Mouse (Mus musculus) Muller cell, postnatal 12 days (primary cell): ENCODE measurements at regions not wholly inside any gene's neighbourhood (a gene's known extent, or its start where the extent isn't known, plus 50 kb on each side); places are given as distances from the start of the nearest gene placed in this dataset.

ENCODE experiments used
- DNase-seq: peaks from one replicate; pipeline ENCODE4 v3.0.0-alpha.2; 2015; ENCODE audit errors: inconsistent ontology term

DNA sequence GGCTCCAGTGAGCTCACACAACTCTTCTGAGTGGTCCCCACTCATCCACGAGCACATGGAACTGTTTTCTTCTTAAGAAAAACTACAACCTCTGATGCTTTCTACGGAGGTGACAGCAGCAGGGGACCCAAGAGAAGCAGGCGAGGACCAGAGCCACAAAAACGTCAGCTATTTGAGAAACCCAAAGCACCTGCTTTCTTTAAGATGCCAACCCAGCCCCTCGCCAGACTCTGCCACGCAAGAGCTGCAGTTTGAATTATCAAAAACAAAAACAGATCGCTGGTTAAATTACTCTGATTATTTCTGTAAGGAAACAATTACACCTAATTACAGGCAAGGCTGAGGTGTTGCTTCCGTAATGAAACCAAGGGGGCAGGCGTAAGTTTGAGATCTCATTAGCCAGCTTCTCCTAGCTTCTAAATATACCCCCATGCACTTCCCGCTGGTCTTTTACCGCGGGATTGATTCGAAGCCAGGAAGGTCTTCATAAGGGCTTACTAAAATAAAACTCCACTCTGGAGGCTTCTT is 614.1 kb downstream of the Pdcd6ip start:
- no peak for DNase-seq

DNA sequence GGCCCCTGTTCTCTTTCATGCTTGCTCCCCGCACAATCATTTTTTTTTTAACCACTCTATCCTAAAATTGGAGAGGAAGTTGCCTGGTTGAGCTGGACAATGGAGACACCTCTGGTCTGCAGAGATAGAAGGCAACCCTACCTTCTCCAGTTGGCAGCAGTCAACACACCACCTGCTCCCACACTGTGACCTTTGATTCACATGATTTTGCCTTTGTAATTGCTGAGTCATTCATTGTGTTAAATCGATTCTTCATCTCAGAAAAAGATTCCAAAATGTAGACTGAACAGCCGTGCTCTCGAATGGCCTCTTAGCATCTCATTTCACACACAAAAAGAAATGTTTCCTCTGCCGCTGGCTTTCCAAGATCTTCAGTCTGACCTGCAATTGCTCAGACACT is 616.2 kb downstream of the Pdcd6ip start:
- DNase-seq, result peak; percentile 72

DNA sequence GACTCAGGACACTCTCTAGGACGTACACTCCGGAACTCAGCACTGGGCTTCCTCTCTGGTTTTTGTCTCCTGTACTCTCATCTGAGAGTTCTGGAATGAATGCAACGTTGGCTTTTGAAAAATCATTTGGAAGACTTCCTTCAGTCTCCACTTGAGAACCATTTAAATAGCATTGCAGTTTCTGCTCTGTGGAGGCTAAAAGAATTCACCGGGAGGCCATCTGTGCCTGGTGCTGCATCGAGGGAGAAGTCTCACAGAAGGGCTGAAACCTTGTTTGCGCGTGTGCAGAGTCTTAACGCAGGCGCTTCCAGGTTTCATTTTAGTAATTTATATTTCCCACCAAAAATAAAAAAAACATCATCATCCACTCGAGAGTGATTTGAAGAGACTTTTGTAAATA is 620.3 kb downstream of the Pdcd6ip start:
- DNase-seq, result no peak

DNA sequence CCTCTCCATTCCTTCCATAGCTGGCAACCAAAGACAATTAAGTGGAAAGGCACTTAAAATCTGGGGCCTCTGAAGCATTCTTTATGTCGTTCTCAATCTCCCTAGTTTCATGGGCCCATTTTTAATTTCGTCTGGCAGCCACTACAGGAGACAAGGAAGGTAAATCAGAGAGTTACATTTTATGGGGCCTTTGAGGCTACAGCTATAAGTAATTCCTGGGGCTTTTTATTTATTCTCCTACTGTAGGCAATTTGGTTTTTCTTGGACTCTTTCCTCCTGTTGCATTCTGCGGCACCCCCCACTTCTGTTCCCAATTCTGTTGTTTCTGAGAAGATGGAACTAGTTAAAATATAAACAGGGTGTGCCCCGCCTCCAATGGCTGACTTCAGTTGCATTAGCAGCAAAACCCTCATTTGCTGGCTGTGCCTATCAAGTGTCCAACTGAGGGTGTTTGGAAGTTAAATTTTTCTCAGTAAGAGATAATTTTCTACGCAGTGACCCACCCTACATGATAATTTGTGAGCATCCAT is 622.7 kb downstream of the Pdcd6ip start:
- no peak for DNase-seq

DNA sequence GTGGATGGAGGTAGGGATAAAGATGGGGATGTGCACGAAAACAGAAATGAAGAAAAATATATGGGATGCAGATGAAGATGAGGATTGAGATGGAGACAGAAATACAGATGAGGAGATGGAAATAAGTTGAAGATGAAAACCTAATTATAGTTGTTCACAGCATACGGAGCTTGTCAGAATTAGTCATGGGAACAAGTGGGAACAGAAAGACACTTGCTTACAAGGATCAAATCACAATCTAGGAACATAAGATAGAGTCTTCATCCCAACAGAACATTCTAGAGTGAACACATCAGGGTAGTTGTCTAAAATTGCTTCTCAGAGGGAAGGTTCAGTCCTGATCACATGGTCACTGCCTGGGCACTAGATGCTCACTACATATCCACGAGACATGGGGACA is 633.2 kb downstream of the Pdcd6ip start:
- no peak for DNase-seq

DNA sequence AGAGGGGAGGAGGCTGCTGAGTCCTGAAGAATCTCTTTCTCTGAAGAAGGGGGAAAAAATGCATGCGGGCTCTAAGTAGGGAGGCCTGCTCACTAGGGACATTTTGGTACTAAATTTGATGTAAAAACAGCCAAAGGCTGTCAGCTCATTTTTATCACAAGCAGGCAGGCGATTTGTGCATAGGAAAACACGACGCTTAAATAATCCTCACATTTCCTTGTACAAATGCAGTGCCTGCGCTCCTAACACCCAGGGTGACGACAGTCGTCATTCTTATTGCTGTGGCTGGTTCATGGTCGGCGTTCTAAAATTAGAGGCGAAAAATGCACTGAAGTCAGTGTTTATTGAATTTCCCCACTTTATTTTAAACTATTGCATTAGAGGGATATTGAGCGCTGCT is 650.6 kb downstream of the Pdcd6ip start:
- no peak for DNase-seq

DNA sequence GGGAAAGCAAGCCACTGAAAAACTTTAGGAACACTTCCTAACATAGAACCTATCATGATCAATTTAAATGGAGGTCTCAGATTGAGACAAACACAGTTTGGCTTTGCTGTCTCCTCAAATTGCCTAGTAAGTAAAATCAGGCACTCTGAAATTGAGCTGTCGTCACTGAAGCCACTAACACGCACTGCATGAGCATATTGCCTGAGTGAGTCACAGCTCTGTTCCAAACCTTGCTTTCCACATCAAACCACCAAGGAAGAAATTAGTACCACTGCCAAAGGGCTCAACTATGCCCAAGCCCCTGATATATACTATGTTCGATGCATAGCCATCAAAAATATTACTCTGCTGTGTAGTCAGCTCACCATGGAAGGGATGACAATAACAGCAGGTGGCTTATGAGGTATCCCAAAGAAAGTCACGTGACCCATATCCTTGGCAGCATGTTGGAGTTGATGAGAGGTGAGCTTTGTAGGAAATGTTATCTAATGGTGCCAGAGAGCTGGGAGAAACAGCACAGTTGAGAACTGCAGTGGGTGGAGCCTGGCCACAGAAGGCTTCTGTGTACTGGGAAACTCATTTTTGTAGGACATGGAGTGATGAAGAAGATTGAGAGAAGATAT is 663.4 kb downstream of the Pdcd6ip start:
- no peak for DNase-seq

DNA sequence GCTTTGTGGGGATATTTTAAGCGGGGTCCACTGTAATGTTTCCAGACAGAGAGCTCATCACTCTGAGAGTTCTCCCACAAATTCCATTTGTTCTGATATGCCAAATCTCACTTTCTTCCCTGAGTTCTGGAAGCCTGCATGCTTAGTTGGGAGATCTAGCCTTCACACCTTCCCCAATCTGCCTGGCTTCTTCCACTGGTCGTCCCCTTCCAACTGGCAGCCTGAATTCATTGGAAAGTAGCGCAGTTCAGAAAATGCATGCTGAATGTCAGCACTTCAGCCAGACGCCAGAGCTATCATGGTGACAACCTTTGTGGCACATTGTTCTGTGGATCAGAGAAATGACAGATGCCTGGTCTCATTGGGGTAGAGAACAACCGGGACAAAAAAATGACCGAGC is 667.2 kb downstream of the Pdcd6ip start:
- DNase-seq, result no peak

DNA sequence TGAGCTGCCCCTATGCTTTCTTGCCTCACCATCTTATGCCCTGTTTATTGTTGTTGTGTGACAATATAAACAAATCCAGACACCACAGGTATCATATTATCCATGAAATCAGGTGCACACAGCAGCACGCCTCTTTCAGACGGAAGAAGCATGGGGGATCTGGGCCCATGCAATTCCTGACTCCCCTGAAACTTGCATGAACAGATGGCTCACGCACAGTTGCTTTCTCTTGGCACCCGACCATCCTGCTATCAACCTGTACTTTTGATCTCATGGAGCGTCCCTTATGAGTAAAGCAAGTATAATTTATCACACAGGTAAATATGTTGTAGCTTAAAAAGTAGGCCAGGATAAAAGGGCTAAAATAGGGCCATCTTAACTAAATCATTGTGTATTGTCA is 674.1 kb downstream of the Pdcd6ip start:
- DNase-seq, result no peak

DNA sequence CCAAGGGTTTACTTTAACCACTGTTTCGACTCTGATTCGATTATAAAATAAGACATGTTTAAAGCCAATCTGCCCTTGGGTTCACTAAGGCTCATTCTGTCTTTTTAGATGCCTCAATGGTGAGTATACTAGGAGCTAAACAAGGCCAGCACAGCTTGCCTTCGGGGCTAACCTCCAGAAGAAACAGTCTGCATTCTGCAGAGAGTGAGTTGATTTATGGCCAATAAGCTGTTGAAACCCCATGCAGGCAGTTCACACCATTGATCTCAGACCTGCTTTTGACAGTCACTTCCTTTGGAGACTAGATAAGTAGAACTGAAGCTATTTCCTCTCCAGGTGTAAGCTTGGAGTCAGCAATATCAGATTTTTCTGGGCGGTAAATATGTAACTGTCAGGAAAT is 679.0 kb downstream of the Pdcd6ip start:
- no peak for DNase-seq

DNA sequence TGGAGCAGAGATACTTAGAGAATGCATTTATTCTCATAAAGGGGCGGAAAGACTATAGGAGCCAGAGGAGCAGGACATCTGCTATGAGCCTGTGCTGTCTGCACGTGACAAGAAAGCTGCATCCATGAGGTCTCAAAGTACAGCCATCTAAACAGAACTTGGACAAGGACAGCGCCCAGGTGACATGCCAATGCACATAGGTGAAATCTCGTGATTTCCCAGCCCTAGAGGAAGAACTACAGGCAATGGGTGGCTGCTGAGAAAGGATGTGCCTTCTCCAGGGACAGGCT is 681.2 kb downstream of the Pdcd6ip start:
- no peak for DNase-seq

DNA sequence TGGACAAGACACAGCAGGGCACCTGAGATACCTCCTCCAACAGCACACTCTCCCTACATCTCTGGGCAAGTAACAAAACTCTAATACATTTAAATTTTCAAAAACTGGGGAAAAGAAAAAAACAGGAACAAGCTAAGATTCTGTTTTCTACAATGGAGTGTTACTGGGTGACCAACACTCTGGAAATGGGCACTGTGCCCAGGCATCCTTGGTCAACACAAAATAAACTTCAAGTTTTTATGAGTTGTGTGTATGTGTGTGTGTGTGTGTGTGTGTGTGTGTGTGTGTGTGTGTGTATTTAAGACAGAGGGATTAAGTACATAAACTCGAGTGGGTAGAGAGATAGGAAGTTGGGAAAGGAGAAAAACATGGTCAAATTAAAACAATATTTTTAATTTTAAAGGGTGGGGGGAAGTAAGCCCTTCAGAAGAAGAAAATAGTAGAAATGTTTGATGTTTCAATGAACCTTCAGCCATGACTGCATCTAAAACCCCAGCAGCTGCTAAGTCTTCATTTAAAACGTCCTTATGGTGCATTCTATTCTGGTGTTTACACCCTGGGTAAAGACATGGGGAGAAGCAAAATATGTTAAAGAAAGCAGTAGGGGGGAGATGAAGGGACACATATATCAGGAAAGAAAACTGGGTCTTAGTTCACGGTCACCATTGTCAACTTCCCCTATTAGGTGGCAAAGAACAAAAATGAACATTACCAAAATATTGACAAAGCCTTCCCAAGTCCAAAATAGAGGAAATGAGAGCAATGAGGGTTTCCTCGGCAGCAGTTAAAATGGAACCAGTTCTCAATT is 681.8 kb downstream of the Pdcd6ip start:
- DNase-seq, result no peak

DNA sequence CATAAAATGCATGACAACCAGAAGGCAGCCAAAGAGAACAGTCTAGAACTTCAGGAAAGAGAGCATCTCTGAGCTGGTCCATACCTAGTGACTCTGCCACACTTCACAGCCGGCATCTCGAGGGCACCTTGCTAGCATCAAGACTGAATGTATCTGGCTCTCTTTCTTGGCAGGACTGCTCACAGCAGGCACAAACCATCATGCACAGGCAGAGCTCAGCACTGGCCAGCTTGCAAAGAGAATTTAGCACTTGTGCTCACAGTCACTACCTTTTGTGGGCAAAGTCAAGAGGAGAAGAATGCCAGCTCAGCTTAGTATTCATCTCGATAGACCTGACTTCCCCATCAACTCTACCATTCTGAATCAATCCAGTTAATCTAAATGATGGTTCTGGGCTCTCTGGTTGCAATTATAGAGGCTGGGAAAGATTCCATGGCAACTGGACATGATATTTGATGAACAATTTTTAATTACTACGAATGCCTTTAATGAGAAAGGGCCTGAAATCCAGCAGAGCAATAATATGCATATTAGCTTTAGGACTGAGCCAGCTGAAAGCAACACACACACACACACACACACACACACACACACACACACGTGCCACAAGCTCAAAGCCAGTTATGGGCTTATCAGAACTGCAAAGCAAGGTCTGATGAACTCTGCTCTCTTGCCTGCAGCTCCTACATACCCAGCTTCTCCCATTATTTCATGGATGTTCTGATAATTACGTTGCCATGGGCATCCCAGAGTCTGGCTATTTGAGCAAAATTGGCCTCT is 686.0 kb downstream of the Pdcd6ip start:
- DNase-seq, result peak; percentile 29

DNA sequence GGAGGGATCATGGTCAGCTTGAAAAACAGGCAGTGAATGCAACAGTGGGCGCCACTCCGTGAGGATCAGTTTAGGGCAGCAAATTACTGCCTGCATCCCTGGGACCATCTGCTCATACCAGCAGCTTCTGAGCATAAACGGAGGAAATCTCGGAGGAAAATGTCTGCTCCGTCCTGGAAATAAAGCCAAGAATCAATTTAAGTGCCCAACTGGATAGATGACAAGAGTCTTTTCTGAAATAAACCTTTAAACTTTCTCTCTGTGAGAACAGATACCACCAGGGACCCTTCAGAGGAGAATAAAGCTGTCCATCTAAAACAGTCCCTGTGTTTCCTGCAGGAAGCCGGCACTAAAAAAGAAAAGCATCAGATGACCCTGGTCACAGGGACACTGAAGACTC is 688.5 kb downstream of the Pdcd6ip start:
- DNase-seq, result no peak

DNA sequence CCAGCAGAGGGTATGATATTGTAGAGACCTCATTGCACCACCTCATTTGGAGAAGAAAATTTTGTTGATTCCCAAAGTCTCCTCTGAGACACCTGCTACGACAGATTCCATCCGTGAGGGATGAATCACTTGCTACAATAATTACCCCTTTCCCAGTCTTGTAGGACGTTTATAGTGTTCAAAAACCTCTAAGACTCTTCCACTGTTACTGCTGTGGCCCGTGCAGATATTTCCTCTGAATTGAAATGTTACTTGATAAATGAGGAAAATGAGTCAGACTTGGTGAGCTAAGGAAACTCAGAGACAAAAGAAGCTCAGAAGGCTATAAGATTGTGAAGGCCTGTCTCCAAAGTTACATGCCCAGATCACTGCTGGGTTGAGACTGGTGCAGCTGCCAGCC is 700.0 kb downstream of the Pdcd6ip start:
- DNase-seq, result no peak

DNA sequence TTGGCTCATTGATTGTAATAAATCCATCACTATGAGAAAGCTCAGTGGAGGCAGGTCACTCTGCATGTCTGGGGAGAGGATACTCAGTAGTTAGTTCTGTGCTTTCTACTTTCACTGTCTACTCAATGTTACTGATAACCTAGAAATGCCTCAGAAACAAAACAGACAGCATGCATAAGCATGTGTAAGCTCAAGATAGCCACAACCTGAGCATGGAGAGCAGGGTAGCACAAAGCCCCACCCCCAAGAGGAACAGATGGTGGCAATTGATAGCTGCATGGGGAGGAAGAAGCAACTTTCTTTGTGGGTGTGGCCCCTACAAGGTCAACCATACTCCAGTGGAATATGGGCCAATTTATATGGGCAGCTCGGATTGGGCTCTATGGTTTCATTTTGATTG is 711.9 kb downstream of the Pdcd6ip start:
- DNase-seq, result no peak

DNA sequence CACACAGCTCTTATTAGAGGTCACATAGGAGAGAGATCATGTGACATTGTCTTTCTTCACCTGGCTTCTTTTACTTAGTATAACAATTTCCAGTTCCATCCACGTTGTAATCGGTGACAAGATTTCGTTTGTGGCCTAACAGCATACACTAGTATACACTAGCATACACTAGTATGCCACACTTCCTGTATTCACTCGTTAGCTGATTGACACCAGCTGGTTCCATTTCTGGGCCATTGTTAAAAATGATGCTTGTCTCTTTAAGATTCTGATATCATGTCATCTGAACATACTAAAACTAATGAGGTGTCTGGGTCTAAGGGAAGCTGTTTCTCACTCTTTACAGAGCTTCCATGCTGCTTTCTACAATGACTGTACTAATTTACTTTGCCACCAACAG is 713.3 kb downstream of the Pdcd6ip start:
- no peak for DNase-seq

DNA sequence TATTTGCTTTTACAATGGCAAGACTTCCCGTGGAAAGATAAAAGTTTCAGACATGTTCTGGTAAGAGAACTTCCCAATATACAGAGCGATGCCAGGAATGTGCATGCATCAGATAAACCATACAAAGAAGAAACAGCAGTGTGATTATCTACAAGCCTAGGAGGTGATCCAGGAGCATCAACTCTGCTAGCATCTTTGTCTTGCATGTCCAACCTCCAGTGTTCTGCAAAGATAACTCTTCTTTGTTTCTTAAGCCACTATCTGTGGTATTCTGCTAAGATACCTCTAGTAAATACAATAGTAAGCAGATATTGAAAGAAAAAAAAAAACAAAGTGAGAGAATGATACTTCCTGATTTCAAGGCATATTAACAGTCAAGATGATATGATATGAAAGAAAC is 714.4 kb downstream of the Pdcd6ip start:
- no peak for DNase-seq

DNA sequence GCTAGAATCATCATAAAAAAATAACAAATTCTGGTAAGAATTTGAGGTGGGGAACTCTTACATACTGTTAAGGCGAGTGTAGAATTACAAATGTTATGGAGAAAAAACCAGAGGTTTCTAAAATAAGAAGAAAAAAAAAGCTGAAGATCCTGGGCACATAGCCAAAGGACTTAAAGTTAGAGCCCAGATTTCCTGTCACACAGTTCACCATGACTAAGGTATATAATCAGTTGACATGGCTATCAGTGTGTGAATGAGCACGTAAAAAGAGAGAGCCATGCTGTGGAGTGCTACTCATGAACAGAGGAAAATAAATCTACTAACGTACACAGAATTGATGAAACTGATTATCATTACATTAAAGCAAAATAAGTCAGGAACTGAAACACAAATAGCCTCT is 715.1 kb downstream of the Pdcd6ip start:
- DNase-seq, result no peak

DNA sequence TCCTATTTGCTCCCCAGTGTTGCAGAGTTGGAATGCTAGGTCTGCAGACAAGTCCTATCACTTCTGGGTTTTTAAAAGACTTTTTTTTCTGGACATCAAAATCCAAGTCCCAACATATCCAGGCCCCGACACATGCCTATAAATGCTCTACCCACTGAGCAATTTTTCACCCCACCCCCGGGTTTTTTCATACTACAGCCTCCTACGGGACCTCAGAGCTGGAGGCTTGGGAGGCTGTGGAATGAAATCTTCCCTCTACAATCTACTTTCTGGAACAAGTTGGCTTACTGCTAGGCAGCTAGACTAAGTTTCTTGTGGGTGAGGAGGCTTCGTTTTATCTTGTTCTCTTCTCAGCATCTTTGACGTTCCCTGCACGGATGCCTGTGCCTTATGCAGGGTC is 724.7 kb downstream of the Pdcd6ip start:
- DNase-seq, result no peak

DNA sequence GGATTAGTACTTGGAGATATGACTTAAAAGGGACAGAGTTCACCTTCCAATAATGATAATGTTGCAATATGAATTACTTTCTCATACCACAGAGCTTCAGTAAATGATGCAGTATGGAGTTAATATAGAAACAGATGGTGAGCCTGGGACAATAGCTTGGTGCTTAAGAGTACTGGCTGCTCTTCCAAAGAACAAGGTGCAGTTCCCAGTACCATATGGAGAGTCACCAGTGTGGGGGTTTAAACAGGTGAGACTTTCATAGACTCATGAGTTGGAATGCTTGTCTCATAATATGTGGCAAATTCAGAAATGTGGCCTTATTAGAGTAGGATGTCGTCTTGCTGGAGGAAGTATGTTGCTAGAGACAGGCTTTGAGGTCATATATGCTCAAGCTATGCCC is 715.8 kb upstream of the Arpp21 start:
- DNase-seq, result no peak

DNA sequence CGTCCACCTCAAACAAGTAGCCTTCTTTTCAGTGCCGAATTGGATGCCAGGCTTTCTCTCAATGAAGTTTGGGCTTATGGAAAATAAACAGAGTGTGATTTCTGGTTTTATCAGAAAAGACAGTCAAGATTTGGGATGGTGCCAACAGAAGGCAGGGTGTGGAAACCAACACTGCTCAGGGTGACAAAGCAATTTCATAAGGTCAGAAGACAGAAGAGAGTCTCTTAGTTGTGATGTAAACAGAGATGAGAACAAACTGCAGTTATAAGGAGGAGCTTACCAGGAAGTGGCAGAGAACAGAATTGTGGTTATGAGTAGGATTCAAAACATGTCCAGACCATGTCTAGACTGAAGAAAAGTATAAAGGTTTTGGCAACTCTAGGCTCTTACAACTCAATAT is 714.3 kb upstream of the Arpp21 start:
- DNase-seq, result no peak

DNA sequence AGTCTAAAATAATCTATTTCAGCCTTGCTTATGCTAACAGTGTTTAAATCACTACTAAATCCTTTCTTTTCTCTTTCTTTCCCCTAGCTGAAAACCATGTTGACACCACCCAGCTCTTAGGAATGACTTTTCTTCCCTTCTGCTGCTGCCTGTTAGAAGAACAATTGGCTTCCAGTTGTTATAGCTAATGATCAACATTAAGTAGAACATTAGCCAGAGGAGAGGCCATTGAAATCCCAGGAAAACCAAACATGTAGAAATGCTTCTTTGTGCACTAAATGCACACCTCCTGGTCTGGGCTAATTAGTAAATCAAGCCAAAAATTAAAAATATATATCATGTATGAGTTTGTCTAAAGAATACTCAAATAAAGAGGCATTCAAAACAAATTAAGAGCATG is 703.0 kb upstream of the Arpp21 start:
- no peak for DNase-seq
